Mouse (Mus musculus) ES-CJ7 (cell line): ENCODE data around the gene Pdf.
"Not testable (repeated sequence)": the region's sequence is repeated elsewhere in the genome, so short reads cannot be mapped to it uniquely, and the experiment has no call there.

Source experiments
- DNase-seq: peaks from one replicate; pipeline ENCODE4 v3.0.0; 2011; ENCODE audit warnings: low read depth, low spot score

Gene Pdf

DNA sequence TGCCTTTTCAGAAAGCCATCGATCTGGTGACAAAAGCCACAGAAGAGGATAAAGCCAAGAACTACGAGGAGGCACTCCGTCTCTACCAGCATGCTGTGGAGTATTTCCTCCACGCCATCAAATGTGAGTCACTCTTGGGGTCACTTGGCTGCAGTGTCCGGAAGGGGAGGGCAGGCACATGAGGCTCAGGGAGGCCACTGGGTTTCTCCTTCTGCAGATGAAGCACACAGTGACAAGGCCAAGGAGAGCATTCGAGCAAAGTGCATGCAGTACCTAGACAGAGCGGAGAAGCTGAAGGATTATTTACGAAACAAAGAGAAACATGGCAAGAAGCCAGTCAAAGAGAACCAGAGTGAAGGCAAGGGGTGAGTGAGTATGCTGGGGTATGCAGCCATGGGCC is 11.8 kb downstream of the Pdf start:
- no peak for DNase-seq

DNA sequence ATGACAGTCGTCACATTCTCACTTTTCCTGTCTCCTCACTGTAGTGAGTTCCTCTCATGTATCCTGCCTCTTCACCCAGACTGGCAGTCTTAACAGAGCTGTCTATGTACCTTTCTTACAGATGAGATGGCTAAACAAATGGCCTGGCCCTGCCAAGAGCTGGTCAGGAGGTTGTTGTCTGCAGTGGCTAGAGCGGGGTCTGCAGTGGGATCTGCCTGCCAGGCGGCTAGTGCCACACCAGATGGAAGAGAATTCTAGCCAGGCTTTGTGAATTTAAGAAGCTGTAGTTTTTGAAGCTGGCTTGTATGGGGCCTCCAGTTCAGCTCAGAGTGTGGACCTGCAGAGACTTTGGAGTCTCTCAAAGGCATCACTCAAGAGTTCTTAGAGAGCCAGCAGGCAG is 12.8 kb downstream of the Pdf start:
- no peak for DNase-seq

GRCm38 (mm10) chr8:107033609-107034008 is 14.8 kb downstream of the Pdf start:
- not testable (repeated sequence) for DNase-seq

GRCm38 (mm10) chr8:107031577-107032090 is 16.8 kb downstream of the Pdf start:
- no peak for DNase-seq

GRCm38 (mm10) chr8:107030650-107031576 is 17.5 kb downstream of the Pdf start, which contains the start of gene Vps4a:
TSS of gene Vps4a (plus strand) at chr8:107031222.
- peak; percentile 99 for DNase-seq

DNA sequence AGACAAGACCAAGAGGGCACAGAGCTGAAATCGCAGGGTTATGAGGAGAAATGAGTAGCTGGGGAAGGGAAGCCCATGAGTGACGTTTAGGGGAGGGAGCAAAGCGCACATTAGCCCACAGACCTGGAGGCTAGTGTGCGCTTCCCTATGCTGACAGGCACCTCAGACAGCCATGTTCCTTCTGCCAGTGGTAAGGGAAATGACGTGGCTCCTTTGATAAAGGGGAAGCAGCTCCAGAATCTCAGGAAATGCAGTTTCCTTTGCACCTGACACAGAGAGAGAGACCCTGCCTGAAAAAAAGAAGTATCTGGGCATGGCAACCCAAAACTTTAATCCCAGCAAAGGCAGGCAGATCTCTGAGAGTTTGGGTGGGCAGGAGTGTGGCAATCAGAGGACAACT is 18.4 kb downstream of the Pdf start:
- no peak for DNase-seq

DNA sequence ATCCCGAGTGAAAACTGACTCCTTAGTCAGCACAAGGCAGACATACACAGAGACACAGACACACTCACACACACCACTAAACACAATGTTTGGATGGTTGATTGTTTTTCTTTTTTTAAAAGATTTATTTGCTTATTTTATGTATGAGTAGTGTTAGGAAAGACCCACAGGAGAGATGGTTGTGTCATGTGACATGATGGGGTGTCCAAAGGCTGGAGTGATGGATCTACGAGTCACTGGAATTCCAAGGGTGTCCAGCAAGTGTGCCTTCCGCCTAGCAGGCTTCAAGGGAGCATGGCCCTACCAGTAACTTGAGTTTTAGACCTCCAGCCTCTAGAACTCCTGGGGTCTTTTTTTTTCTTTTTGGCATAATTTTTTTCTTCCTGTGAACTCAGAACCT is 19.1 kb downstream of the Pdf start:
- DNase-seq, result no peak

DNA sequence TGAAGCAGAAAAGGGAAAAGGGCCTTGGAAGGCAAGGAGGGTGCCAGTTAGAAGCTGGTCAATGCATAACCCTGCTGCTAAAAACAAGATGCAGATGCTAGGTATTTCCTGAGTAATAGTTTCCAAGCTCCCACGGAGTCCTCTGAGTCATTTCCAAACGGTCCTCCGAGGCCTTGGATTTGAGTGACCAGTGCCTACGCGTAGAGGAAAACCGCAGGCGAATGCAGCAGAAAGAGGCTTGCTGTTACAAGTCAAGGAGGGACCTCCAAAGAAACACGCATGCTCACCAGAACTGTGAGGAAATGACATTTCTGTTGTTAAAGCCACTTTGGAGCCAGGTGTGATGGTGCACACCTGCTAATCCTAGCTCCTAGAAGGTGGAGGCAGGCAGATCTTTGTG is 24.9 kb downstream of the Pdf start:
- no peak for DNase-seq

DNA sequence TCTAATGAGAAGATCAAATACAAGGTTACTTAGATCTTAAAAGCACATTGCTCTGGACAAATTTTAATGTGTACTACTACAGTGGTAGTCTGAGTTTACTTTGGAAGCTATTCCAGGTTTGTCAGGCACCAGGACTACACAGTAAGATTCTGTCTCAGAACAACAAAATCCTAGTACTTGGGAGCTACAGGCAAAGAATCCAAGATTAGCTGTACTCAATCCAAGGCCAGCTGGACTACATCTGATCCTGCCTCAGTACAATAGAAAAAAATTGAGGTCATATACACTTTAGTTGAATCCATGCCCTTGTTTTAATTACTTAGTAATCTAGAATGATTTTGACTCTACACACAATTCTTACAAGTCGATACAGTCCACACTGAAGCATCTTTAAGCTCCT is 33.5 kb downstream of the Pdf start:
- DNase-seq, result no peak

DNA sequence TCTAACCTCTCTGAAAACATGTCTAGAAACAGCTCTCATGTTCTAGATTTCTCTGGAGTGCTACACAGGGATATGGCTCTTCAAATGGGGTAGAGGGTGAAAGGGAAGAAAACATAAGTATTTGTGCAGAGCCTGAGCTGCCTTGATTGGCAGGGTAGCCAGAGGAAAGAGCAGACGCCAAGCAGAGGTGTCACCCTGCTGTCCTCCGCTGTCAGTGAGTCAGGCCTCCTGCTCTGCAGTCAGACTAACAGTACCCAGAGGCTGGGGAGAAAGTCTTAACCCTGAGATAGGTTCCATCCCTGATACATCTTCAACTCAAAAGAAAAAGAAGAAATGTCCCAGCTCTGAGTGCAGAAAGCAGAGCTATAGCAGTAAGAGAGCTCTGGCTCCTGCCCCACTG is 35.7 kb downstream of the Pdf start:
- no peak for DNase-seq

DNA sequence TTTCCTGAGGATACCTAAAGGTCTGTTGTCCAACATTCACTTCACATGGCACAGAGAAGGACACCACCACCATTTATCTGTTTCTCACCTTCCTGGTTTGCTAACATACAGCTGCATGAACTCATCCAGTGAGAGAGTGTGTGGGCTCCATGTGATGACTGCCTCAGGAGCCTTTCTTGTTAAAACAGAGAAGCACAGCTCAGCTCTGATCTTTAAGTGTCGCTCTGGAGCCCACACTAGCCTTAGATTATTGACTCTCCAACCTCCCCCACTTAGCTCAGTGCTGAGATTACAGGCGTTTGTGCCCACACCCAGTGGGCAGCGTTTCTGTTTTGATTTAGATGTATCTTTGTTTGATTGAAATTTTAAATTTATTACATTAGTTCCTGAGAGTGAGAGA is 40.6 kb downstream of the Pdf start:
- no peak for DNase-seq

GRCm38 (mm10) chr8:107002532-107002931 is 45.9 kb downstream of the Pdf start:
- peak; percentile 94 for DNase-seq

GRCm38 (mm10) chr8:106999068-106999467 is 49.3 kb downstream of the Pdf start:
- no peak for DNase-seq

GRCm38 (mm10) chr8:106997416-106997815 is 51.0 kb downstream of the Pdf start:
- DNase-seq, result no peak

GRCm38 (mm10) chr8:106996339-106996738 is 52.1 kb downstream of the Pdf start:
- not testable (repeated sequence) for DNase-seq
